ENCODE assay signal across 22 mouse cellular contexts in the genomic region with DNA sequence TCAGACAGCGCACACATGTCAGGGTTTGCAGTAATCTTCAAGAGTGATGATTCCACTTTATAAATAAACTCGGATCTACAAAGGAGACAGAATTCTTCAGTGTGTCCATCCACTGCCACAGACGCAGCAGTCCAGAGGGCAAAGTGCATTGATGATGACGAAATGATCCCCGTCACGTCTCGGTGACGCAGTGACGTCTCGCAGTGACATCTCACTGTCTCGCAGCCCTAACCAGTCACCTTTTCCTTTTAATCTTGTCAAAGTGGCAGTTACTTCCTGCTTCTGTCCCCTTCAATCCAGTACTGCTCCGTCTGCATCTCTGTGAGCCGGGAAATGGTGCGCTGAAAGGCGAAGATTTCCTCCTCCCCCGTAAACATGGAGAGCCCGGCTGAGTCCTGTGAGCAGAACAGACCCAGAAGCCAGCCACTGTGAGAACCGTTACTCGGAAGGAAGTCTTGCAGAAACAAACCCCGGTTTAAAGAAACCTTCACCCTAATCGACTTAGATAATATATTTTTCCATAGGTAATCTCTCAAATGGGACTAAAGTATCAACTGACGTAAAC. TPM values are rescaled to one million over a fixed set of nuclear protein-coding genes. Genes with fewer than 3 reads are reported as not detected.
DNase-seq lines count a peak whose midpoint lies in the region; ATAC-seq and TF ChIP-seq lines count a peak whose summit lies in the region.
"Had no signal": no experiment of that assay in that cellular context is flagged by ENCODE, and none has a peak within 500 bp of the region (broad histone marks: within the 10 kb centered on the region; RNA-seq: fewer than 3 reads in every experiment).

No protein-coding gene starts in this region.

- H3K9ac ChIP-seq in heart, embryonic 13.5 days = no peak overlapping the region
- H3K9ac ChIP-seq in lung, embryonic 14.5 days = 0 out of 2 replicates have a peak overlapping the region, but pooled peaks have one; percentile 18
- no peak overlapping the region for H3K9ac ChIP-seq in intestine, embryonic 16.5 days (ENCODE audit: low read depth, low read length)
- H3K9ac ChIP-seq: embryonic facial prominence, embryonic 15.5 days; hindbrain, embryonic 13.5 days; neural tube, embryonic 15.5 days; stomach, embryonic 15.5 days had no signal

- H3K27me3 ChIP-seq in heart, embryonic 13.5 days (replicated peaks) = peaks cover 4% of the 10 kb centered on the region; the same call in 1 of the 2 replicates
- H3K27me3 ChIP-seq in lung, embryonic 14.5 days (ENCODE audit: insufficient read depth, low read length) = no peaks in the 10 kb centered on the region
- no peaks in the 10 kb centered on the region for H3K27me3 ChIP-seq in intestine, embryonic 16.5 days (replicated peaks; ENCODE audit: control insufficient read depth, insufficient read depth, low read length)
- H3K27me3 ChIP-seq: stomach, embryonic 15.5 days had no signal

- ATAC-seq in heart, embryonic 13.5 days (ENCODE audit: extremely low read depth, insufficient number of reproducible peaks, low FRiP score, low TSS enrichment) = no peak
- no peak for ATAC-seq in lung, embryonic 14.5 days (ENCODE audit: insufficient read depth)
- ATAC-seq in megakaryocyte, adult 5-6 weeks (ENCODE audit: poor library complexity, severe bottlenecking) = peak; percentile 75
- ATAC-seq in intestine, embryonic 16.5 days = no peak
- ATAC-seq: forebrain, embryonic 14.5 days had no signal

- TF ChIP-seq CTCF in lung, embryonic 14.5 days (IDR thresholded peaks at IDR 0.05; ENCODE audit: low read depth) = no peak
- no peak for TF ChIP-seq CTCF in bone marrow, adult 2 months (IDR thresholded peaks at IDR 0.05; ENCODE audit: control insufficient read depth, insufficient read depth, low read length)

- TF ChIP-seq POLR2A in bone marrow, adult 2 months (IDR thresholded peaks at IDR 0.05; ENCODE audit: borderline replicate concordance, control insufficient read depth, low read depth, low read length) = no peak

- no peak overlapping the region for H3K4me3 ChIP-seq in heart, embryonic 13.5 days
- peak overlapping the region; percentile 19; the same call in 1 of the 2 replicates for H3K4me3 ChIP-seq in lung, embryonic 14.5 days (ENCODE audit: low read depth, low read length)
- H3K4me3 ChIP-seq in bone marrow, adult 2 months (replicated peaks; ENCODE audit: control insufficient read depth, low read depth, low read length) = peak overlapping the region; percentile 39
- no peak overlapping the region for H3K4me3 ChIP-seq in intestine, embryonic 16.5 days (ENCODE audit: low read length)
- H3K4me3 ChIP-seq: embryonic facial prominence, embryonic 15.5 days; gastrocnemius, adult 2 months; hindbrain, embryonic 13.5 days; left cerebral cortex, adult 2 months; limb, embryonic 10.5 days; midbrain, embryonic 10.5 days; neural tube, embryonic 15.5 days; stomach, embryonic 15.5 days had no signal

- 48% methylated on average over 22 of the region's 22 CpGs for WGBS in heart, embryonic 13.5 days
- WGBS in lung, embryonic 14.5 days = 39% methylated on average over 22 of the region's 22 CpGs
- 52% methylated on average over 22 of the region's 22 CpGs for WGBS in bone marrow, adult 2 months
- WGBS in intestine, embryonic 16.5 days = 64% methylated on average over 22 of the region's 22 CpGs

- 0 out of 2 replicates have a peak overlapping the region, but pooled peaks have one; percentile 5 for H3K27ac ChIP-seq in heart, embryonic 13.5 days (replicated peaks)
- no peak overlapping the region for H3K27ac ChIP-seq in lung, embryonic 14.5 days (ENCODE audit: low read depth)
- H3K27ac ChIP-seq in bone marrow, adult 2 months (ENCODE audit: control insufficient read depth, insufficient read depth, low read depth, low read length, poor library complexity) = no peak overlapping the region
- H3K27ac ChIP-seq in intestine, embryonic 16.5 days (ENCODE audit: low read length) = no peak overlapping the region
- H3K27ac ChIP-seq: embryonic facial prominence, embryonic 15.5 days; gastrocnemius, adult 2 months; hindbrain, embryonic 13.5 days; kidney, postnatal 0 days; left cerebral cortex, adult 2 months; limb, embryonic 10.5 days; midbrain, embryonic 10.5 days; neural tube, embryonic 15.5 days; stomach, embryonic 15.5 days had no signal

- no peak for DNase-seq in heart, adult 8-10 months (ENCODE audit: low spot score)
- peak; percentile 38 for DNase-seq in lung, embryonic 14.5 days
- no peak for DNase-seq in lung, postnatal 10 days
- DNase-seq: cerebellum, adult 9-10 months; gastrocnemius, adult 2 months; heart, postnatal 14 days; kidney, adult 2 months; lung, postnatal 4 days; thymus, adult 2 months had no signal

- no peaks in the 10 kb centered on the region for H3K9me3 ChIP-seq in heart, embryonic 13.5 days
- H3K9me3 ChIP-seq in lung, embryonic 14.5 days (ENCODE audit: low read depth, low read length) = no peaks in the 10 kb centered on the region
- no peaks in the 10 kb centered on the region for H3K9me3 ChIP-seq in intestine, embryonic 16.5 days (ENCODE audit: control insufficient read depth, low read length)
- H3K9me3 ChIP-seq: embryonic facial prominence, embryonic 15.5 days; hindbrain, embryonic 13.5 days; limb, embryonic 10.5 days; midbrain, embryonic 10.5 days; neural tube, embryonic 15.5 days; stomach, embryonic 15.5 days had no signal

- H3K4me2 ChIP-seq in heart, embryonic 13.5 days = peak overlapping the region; percentile 44
- peak overlapping the region; percentile 51 for H3K4me2 ChIP-seq in lung, embryonic 14.5 days
- H3K4me2 ChIP-seq in intestine, embryonic 16.5 days (ENCODE audit: low read depth, low read length) = no peak overlapping the region
- H3K4me2 ChIP-seq: embryonic facial prominence, embryonic 15.5 days; hindbrain, embryonic 13.5 days; neural tube, embryonic 15.5 days; stomach, embryonic 15.5 days had no signal

- peaks cover 46% of the 10 kb centered on the region for H3K36me3 ChIP-seq in heart, embryonic 13.5 days
- peaks cover 2% of the 10 kb centered on the region; the same call in 1 of the 2 replicates for H3K36me3 ChIP-seq in lung, embryonic 14.5 days (ENCODE audit: insufficient read depth)
- H3K36me3 ChIP-seq in intestine, embryonic 16.5 days (ENCODE audit: control insufficient read depth, insufficient read depth, low read length) = no peaks in the 10 kb centered on the region
- H3K36me3 ChIP-seq: limb, embryonic 10.5 days; midbrain, embryonic 10.5 days; neural tube, embryonic 15.5 days; stomach, embryonic 15.5 days had no signal

- H3K4me1 ChIP-seq in heart, embryonic 13.5 days = peaks cover 2% of the 10 kb centered on the region
- H3K4me1 ChIP-seq in lung, embryonic 14.5 days (ENCODE audit: insufficient read depth) = no peaks in the 10 kb centered on the region
- no peaks in the 10 kb centered on the region; the same call in 1 of the 2 replicates for H3K4me1 ChIP-seq in bone marrow, adult 2 months (ENCODE audit: control insufficient read depth, insufficient read depth, low read length)
- H3K4me1 ChIP-seq in intestine, embryonic 16.5 days (ENCODE audit: control insufficient read depth, insufficient read depth, low read length) = 0 out of 2 replicates have a peak, but pooled peaks cover 4% of the 10 kb centered on the region
- H3K4me1 ChIP-seq: embryonic facial prominence, embryonic 15.5 days; hindbrain, embryonic 13.5 days; stomach, embryonic 15.5 days had no signal

RNA-seq across cellular contexts. Expression of a gene that starts 36.7 kb away (rescaled TPM):
- polyA plus RNA-seq in heart, embryonic 13.5 days (2015; fragmentation: Nextera tagmentation; extraction: Ambion mirVana) = 4.4 and 4.8 TPM in 2 replicates
- total RNA-seq in heart, adult 8-10 months (2022) = 10 to 100 TPM; 67.9 to 93.5 (median 80.4) TPM
- 9.0 and 9.4 TPM in 2 replicates for polyA plus RNA-seq in lung, embryonic 14.5 days (2014; fragmentation: Nextera tagmentation; extraction: Ambion mirVana)
- polyA plus RNA-seq in bone marrow, adult 2 months (2011; ENCODE audit: insufficient read depth, insufficient read length, low replicate concordance, missing spikeins) = 34.9 and 51.5 TPM in 2 replicates
- total RNA-seq in megakaryocyte, adult 5-6 weeks (2015) = 25.3 and 25.7 TPM in 2 replicates
- total RNA-seq in megakaryocyte, adult 5-6 weeks (2017) = 24.9 and 27.4 TPM in 2 replicates
- polyA plus RNA-seq in intestine, embryonic 16.5 days (2015; fragmentation: Nextera tagmentation; extraction: Ambion mirVana) = 4.8 and 5.6 TPM in 2 replicates

Comparison
In these comparisons a context has a peak if more than half of its experiments do, and no peak if none do; other contexts are left out.
1. H3K4me3 ChIP-seq: peak in lung, embryonic 14.5 days (single experiment) and bone marrow, adult 2 months (single experiment); none in heart, embryonic 13.5 days (single experiment) and intestine, embryonic 16.5 days (single experiment).